Mouse (Mus musculus) forebrain, postnatal 0 days (tissue): Measurements from ENCODE around the gene Rnf180. TPM values are rescaled to one million over a fixed set of nuclear protein-coding genes. Genes with fewer than 3 reads are reported as not detected.

Experiments
- ATAC-seq: fragments of 200-750 bp; cut with Nextera tagmentation; 2 replicates; pipeline ENCODE4 v1.8.0; 2017; ENCODE audit warnings: mild to moderate bottlenecking, moderate library complexity
- DNase-seq: peaks from one replicate; pipeline ENCODE4 v3.0.0-alpha.2; 2015
- H3K27ac ChIP-seq: fragments of 300-500 bp; sonication (generic); 2 replicates; pipeline ENCODE4 v1.5.1; 2014; ENCODE audit warnings: low read depth, mild to moderate bottlenecking, antibody characterized with exemption, low read length, moderate library complexity, mixed read lengths
- H3K27me3 ChIP-seq: fragments of 300-500 bp; sonication (generic); 2 replicates; pipeline ENCODE4 v1.6.1; 2014; ENCODE audit warnings: mild to moderate bottlenecking, low read length, mixed read lengths; ENCODE audit not compliant: insufficient read depth
- H3K36me3 ChIP-seq: fragments of 300-500 bp; sonication (generic); 2 replicates; pipeline ENCODE4 v1.6.1; 2014; ENCODE audit warnings: mild to moderate bottlenecking, moderate library complexity; ENCODE audit not compliant: insufficient read depth
- H3K4me1 ChIP-seq: fragments of 300-500 bp; sonication (generic); 2 replicates; pipeline ENCODE4 v1.6.1; 2014; ENCODE audit warnings: antibody characterized with exemption; ENCODE audit not compliant: insufficient read depth
- H3K4me2 ChIP-seq: fragments of 300-500 bp; sonication (generic); 2 replicates; pipeline ENCODE4 v1.6.1; 2014; ENCODE audit warnings: low read depth, mild to moderate bottlenecking, moderate library complexity
- H3K4me3 ChIP-seq: fragments of 300-500 bp; sonication (generic); 2 replicates; pipeline ENCODE4 v1.5.1; 2014; ENCODE audit warnings: low read depth, low read length, mixed read lengths
- H3K9ac ChIP-seq: fragments of 300-500 bp; sonication (generic); 2 replicates; pipeline ENCODE4 v1.6.1; 2014; ENCODE audit warnings: mild to moderate bottlenecking
- H3K9me3 ChIP-seq: fragments of 300-500 bp; sonication (generic); 2 replicates; pipeline ENCODE4 v1.6.1; 2016; ENCODE audit warnings: low read length
- CTCF ChIP-seq: sonication (generic); IDR thresholded peaks from 2 replicates; pipeline ENCODE4 v1.5.1; 2016; ENCODE audit warnings: antibody characterized with exemption, control low read depth, low read depth
- WGBS: fragments of 180-500 bp; shearing (Covaris S2); extraction: QIAGEN DNeasy Blood & Tissue Kit; methylation state at CpG from one replicate; pipeline ENCODE4 v1.1.7; 2014; 5-methylcytosine and 5-hydroxymethylcytosine counted together
- polyA plus RNA-seq: library from polyadenylated mRNA; unstranded; fragments of >200 nt; fragmentation: Nextera tagmentation; extraction: Ambion mirVana; gene quantifications from 2 replicates; pipeline ENCODE4 v1.2.1, GENCODE M21; 2015
- total RNA-seq: library from RNA; depleted of rRNA; stranded (reverse); fragments of >200 nt; gene quantifications from 2 replicates; pipeline ENCODE4 v1.2.3, GENCODE M21; 2014

Gene Rnf180
- total and polyA plus RNA-seq, 2 experiments from 2014 or later, result 45.7 to 49.3 TPM

- TF ChIP-seq CTCF, result no peak
- 88% methylated on average over 7 of the region's 7 CpGs for WGBS
Observed at GRCm38 (mm10) chr13:105188730-105189129, 105.9 kb downstream of the Rnf180 start.

GRCm38 (mm10) chr13:105180781-105181180 lies 113.8 kb downstream of the Rnf180 start:
- no peak overlapping the region for H3K4me2 ChIP-seq
- peaks cover 8% of the 10 kb centered on the region for H3K36me3 ChIP-seq
- TF ChIP-seq CTCF, result no peak
- H3K27ac ChIP-seq, result no peak overlapping the region
- ATAC-seq (peak; percentile 14; the same call in 1 of the 2 replicates), DNase-seq (peak; percentile 9)
- WGBS, result 46% methylated on average over 5 of the region's 5 CpGs
- H3K9me3 ChIP-seq, result no peaks in the 10 kb centered on the region
- no peaks in the 10 kb centered on the region for H3K27me3 ChIP-seq
- H3K4me1 ChIP-seq, result no peaks in the 10 kb centered on the region
- H3K4me3 ChIP-seq, result no peak overlapping the region
- no peak overlapping the region for H3K9ac ChIP-seq

More at GRCm38 (mm10) chr13:105188730-105189129, 105.9 kb downstream of the Rnf180 start:
- Histone ChIP-seq H3K4me1 (no peaks in the 10 kb centered on the region), H3K27ac (no peak overlapping the region), H3K4me2 (no peak overlapping the region), H3K9me3 (no peaks in the 10 kb centered on the region), H3K4me3 (no peak overlapping the region), H3K36me3 (no peaks in the 10 kb centered on the region), H3K27me3 (no peaks in the 10 kb centered on the region), H3K9ac (no peak overlapping the region)
- no peak for ATAC-seq
- no peak for DNase-seq

- H3K27ac ChIP-seq, result no peak overlapping the region
- no peaks in the 10 kb centered on the region for H3K9me3 ChIP-seq
- WGBS, result 82% methylated on average over 6 of the region's 6 CpGs
- no peak overlapping the region for H3K9ac ChIP-seq
- H3K4me3 ChIP-seq, result no peak overlapping the region
- no peaks in the 10 kb centered on the region for H3K27me3 ChIP-seq
- no peak for ATAC-seq
- H3K4me1 ChIP-seq, result no peaks in the 10 kb centered on the region
- DNase-seq, result no peak
- H3K4me2 ChIP-seq, result no peak overlapping the region
- no peaks in the 10 kb centered on the region; the same call in 1 of the 2 replicates for H3K36me3 ChIP-seq
- no peak for TF ChIP-seq CTCF
Observed at GRCm38 (mm10) chr13:105165441-105165840, 129.2 kb downstream of the Rnf180 start.

GRCm38 (mm10) chr13:105153955-105154354 lies 140.7 kb downstream of the Rnf180 start:
- H3K4me1 ChIP-seq, result no peaks in the 10 kb centered on the region
- H3K9me3 ChIP-seq, result no peaks in the 10 kb centered on the region
- H3K27me3 ChIP-seq, result no peaks in the 10 kb centered on the region
- no peaks in the 10 kb centered on the region for H3K36me3 ChIP-seq
- H3K27ac ChIP-seq, result no peak overlapping the region
- H3K9ac ChIP-seq, result no peak overlapping the region
- H3K4me2 ChIP-seq, result no peak overlapping the region
- peak; percentile 9 for DNase-seq
- H3K4me3 ChIP-seq, result no peak overlapping the region
- ATAC-seq, result no peak
- 56% methylated on average over 4 of the region's 4 CpGs for WGBS
- TF ChIP-seq CTCF, result peak; percentile 38; the same call in 1 of the 2 replicates

- WGBS, result 93% methylated on average over 3 of the region's 3 CpGs
- Histone ChIP-seq H3K9me3 (no peaks in the 10 kb centered on the region), H3K27ac (no peak overlapping the region), H3K36me3 (no peaks in the 10 kb centered on the region), H3K4me1 (no peaks in the 10 kb centered on the region), H3K27me3 (no peaks in the 10 kb centered on the region), H3K9ac (no peak overlapping the region), H3K4me3 (no peak overlapping the region), H3K4me2 (no peak overlapping the region)
- ATAC-seq (no peak), DNase-seq (no peak)
- no peak for TF ChIP-seq CTCF
Observed at GRCm38 (mm10) chr13:105150006-105150405, 144.6 kb downstream of the Rnf180 start.

- ATAC-seq, result no peak
- Histone ChIP-seq H3K4me3 (no peak overlapping the region), H3K4me1 (no peaks in the 10 kb centered on the region), H3K27me3 (no peaks in the 10 kb centered on the region), H3K9me3 (no peaks in the 10 kb centered on the region), H3K4me2 (no peak overlapping the region), H3K27ac (no peak overlapping the region), H3K36me3 (no peaks in the 10 kb centered on the region), H3K9ac (no peak overlapping the region)
- TF ChIP-seq CTCF, result no peak
- 73% methylated on average over 4 of the region's 4 CpGs for WGBS
- DNase-seq, result no peak
Observed at GRCm38 (mm10) chr13:105147795-105148418, 146.7 kb downstream of the Rnf180 start.

GRCm38 (mm10) chr13:105146827-105147226 lies 147.8 kb downstream of the Rnf180 start:
- WGBS, result 71% methylated on average over 1 of the region's 1 CpGs
- Histone ChIP-seq H3K9ac (no peak overlapping the region), H3K4me1 (no peaks in the 10 kb centered on the region), H3K9me3 (no peaks in the 10 kb centered on the region), H3K4me3 (no peak overlapping the region), H3K36me3 (no peaks in the 10 kb centered on the region), H3K27ac (no peak overlapping the region), H3K4me2 (no peak overlapping the region), H3K27me3 (no peaks in the 10 kb centered on the region)
- ATAC-seq, result no peak
- no peak for TF ChIP-seq CTCF
- DNase-seq, result no peak
